Mouse (Mus musculus) limb, embryonic 12.5 days (tissue): ENCODE measurements around the gene Dst. TPM values are rescaled to one million over a fixed set of nuclear protein-coding genes. Genes with fewer than 3 reads are reported as not detected.

Source experiments
- ATAC-seq: fragments of 200-750 bp; cut with Nextera tagmentation; 2 replicates; pipeline ENCODE4 v1.8.0; 2017; ENCODE audit warnings: low read depth, moderate TSS enrichment; ENCODE audit not compliant: insufficient number of reproducible peaks, insufficient read depth, low FRiP score, low TSS enrichment
- H3K27ac ChIP-seq: fragments of 300-500 bp; sonication (generic); 2 replicates; pipeline ENCODE4 v1.5.1; 2016; ENCODE audit warnings: mild to moderate bottlenecking, moderate library complexity
- H3K27me3 ChIP-seq: fragments of 300-500 bp; sonication (generic); 2 replicates; pipeline ENCODE4 v1.6.1; 2016; ENCODE audit warnings: mild to moderate bottlenecking, moderate library complexity
- H3K36me3 ChIP-seq: fragments of 300-500 bp; sonication (generic); 2 replicates; pipeline ENCODE4 v1.6.1; 2016; ENCODE audit warnings: mild to moderate bottlenecking, moderate library complexity
- H3K4me1 ChIP-seq: fragments of 300-500 bp; sonication (generic); replicated peaks from 2 replicates; pipeline ENCODE4 v1.6.1; 2016
- H3K4me2 ChIP-seq: fragments of 300-500 bp; sonication (generic); 2 replicates; pipeline ENCODE4 v1.6.1; 2016; ENCODE audit warnings: mild to moderate bottlenecking, moderate library complexity
- H3K4me3 ChIP-seq: fragments of 300-500 bp; sonication (generic); replicated peaks from 2 replicates; pipeline ENCODE4 v1.5.1; 2016; ENCODE audit warnings: mild to moderate bottlenecking
- H3K9ac ChIP-seq: fragments of 300-500 bp; sonication (generic); replicated peaks from 2 replicates; pipeline ENCODE4 v1.6.1; 2016; ENCODE audit warnings: mild to moderate bottlenecking, moderate library complexity
- H3K9me3 ChIP-seq: fragments of 300-500 bp; sonication (generic); 2 replicates; pipeline ENCODE4 v1.6.1; 2016; ENCODE audit warnings: mild to moderate bottlenecking, moderate library complexity
- WGBS: fragments of 180-500 bp; shearing (Covaris S2); methylation state at CpG from one replicate; pipeline ENCODE4 v1.1.7; 2016; 5-methylcytosine and 5-hydroxymethylcytosine counted together
- microRNA-seq: library from miRNA; unstranded; fragments of <30 nt; microRNA quantifications from one replicate; pipeline ENCODE4, GENCODE M21; 2017
- polyA plus RNA-seq: library from polyadenylated mRNA; unstranded; fragments of >200 nt; fragmentation: Nextera tagmentation; extraction: Ambion mirVana; gene quantifications from 2 replicates; pipeline ENCODE4 v1.2.1, GENCODE M21; 2016

Dst gene
- polyA plus RNA-seq, 1 experiment from 2014 or later, result 25.5 TPM

DNA sequence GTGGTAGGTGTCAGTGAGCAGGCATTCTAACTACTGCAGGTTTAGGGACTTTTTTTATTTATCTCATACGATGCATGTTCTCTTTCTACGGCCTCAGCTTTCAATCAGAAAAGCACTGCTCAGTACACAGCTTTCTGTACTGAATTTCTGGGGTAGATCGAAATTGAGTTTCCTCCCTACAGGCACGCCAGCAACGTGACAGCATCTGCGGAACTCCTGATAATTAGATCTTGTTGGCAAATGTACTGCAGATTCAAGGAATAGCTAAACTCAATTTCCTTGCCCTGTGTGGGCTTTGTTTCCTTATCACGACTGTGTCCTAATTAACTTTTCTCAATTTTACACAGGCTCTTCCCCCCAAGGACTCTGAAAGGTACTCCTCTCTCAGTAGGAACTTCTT is 416.2 kb downstream of the Dst start:
- Histone ChIP-seq H3K36me3 (no peaks in the 10 kb centered on the region), H3K4me3 (no peak overlapping the region), H3K4me2 (no peak overlapping the region), H3K9me3 (no peaks in the 10 kb centered on the region), H3K9ac (no peak overlapping the region), H3K4me1 (no peaks in the 10 kb centered on the region), H3K27me3 (no peaks in the 10 kb centered on the region), H3K27ac (no peak overlapping the region)
- 78% methylated on average over 7 of the region's 7 CpGs for WGBS
- no peak for ATAC-seq

DNA sequence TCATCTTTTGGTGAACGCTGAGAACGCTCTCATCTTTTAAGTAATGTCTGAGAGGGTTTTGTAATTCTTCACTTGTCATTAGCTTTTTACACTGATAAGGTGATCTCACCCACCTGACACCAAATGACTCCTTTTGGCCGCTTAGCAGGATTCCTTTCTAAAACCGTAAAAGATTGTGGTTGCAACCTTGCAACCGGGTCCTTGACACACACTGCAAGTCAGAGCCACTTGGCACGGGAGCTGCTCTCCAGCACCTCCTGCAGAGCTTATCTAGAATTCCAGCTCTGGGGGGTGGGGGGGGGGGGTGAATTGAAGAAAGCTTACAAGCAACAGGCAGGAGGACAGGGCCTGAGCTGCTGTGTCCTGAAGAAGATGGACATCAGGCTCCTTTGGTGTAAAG is 420.6 kb downstream of the Dst start:
- Histone ChIP-seq H3K9ac (no peak overlapping the region), H3K27me3 (no peaks in the 10 kb centered on the region), H3K9me3 (no peaks in the 10 kb centered on the region), H3K27ac (no peak overlapping the region), H3K4me1 (no peaks in the 10 kb centered on the region), H3K4me3 (no peak overlapping the region), H3K4me2 (no peak overlapping the region), H3K36me3 (no peaks in the 10 kb centered on the region)
- 70% methylated on average over 6 of the region's 6 CpGs for WGBS
- ATAC-seq, result no peak

DNA sequence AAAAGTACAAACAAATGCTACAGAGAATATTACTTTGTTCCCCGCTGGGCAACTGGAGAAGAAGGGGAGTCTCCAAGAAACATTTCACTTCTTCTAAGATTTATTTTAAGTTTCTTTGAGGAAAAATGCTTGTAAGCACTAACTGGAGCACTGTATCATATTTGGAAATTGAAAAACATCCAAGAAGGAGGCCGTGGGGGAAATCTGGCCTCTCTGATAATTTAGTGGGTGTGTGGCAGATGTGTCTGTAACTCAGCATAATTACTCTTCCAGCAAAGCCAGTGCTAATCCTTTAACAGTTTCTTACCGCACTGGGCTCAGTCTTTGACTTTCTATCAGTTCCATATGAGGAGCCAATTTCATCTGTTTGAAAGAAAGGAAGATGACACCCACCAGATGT is 423.7 kb downstream of the Dst start:
- Histone ChIP-seq H3K27me3 (no peaks in the 10 kb centered on the region), H3K9me3 (no peaks in the 10 kb centered on the region), H3K4me1 (no peaks in the 10 kb centered on the region), H3K4me3 (no peak overlapping the region), H3K36me3 (no peaks in the 10 kb centered on the region), H3K9ac (no peak overlapping the region), H3K27ac (no peak overlapping the region), H3K4me2 (no peak overlapping the region)
- WGBS, result 50% methylated on average over 3 of the region's 3 CpGs
- no peak for ATAC-seq

Small RNAs within 50 kb of the gene (microRNA-seq; reads per million reads assigned to microRNA genes)
- gene Mir6896, result not detected

Other genes starting within 250 kb of the Dst start
- gene Prim2, start 238.4 kb upstream of the Dst start, polyA plus RNA-seq, result 45.9 and 47.4 TPM in 2 replicates
- 36.5 and 37.0 TPM in 2 replicates for gene Rab23, start 188.3 kb upstream of the Dst start, polyA plus RNA-seq
- gene Bag2, start 150.4 kb upstream of the Dst start, polyA plus RNA-seq, result 46.1 and 49.9 TPM in 2 replicates
- 37.7 and 39.0 TPM in 2 replicates for gene Zfp451, start 93.6 kb upstream of the Dst start, polyA plus RNA-seq
- gene Bend6, start 409 bp upstream of the Dst start, polyA plus RNA-seq, result 1.1 and 1.8 TPM in 2 replicates